Mouse (Mus musculus) 416B (cell line): ENCODE data around the gene Taar9.
"Not testable (repeated sequence)": the region's sequence is repeated elsewhere in the genome, so short reads cannot be mapped to it uniquely, and the experiment has no call there.

Experiments
- DNase-seq: peaks from one replicate; pipeline ENCODE4 v3.0.0; 2011; ENCODE audit warnings: low read depth

Taar9 gene

DNA sequence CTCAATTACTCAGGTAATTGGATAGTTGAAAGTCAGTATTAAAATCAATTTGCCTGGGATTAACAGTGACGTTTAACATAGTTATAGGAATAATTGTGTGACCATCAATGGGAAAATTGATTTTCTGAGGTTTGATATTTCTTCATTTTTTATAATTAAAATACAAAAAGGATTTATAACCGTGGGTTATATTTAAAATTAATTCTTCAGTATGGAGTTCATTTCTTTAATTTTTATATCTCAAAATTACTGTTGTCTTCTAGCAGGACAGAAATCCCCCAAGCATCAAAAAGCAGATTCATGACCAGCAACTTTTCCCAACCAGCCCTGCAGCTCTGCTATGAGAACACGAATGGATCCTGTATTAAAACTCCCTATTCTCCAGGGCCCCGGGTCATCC lies 33.1 kb downstream of the Taar9 start, which contains the start of gene Taar8a:
TSS of gene Taar8a (plus strand) at position 301 of the 400 bp plus-strand sequence.
- not testable (repeated sequence) for DNase-seq

- DNase-seq = not testable (repeated sequence)
Measured at GRCm38 (mm10) chr10:24074751-24075150, 34.6 kb downstream of the Taar9 start.

- DNase-seq = no peak
Measured at GRCm38 (mm10) chr10:24058986-24059385, 50.3 kb downstream of the Taar9 start.
